Mouse (Mus musculus): ENCODE results near the gene Ezh2. TPM values are rescaled to one million over a fixed set of nuclear protein-coding genes. Genes with fewer than 3 reads are reported as not detected.

Gene Ezh2
- polyA plus RNA-seq, 1 experiment from 2014 or later: 197 TPM

DNA sequence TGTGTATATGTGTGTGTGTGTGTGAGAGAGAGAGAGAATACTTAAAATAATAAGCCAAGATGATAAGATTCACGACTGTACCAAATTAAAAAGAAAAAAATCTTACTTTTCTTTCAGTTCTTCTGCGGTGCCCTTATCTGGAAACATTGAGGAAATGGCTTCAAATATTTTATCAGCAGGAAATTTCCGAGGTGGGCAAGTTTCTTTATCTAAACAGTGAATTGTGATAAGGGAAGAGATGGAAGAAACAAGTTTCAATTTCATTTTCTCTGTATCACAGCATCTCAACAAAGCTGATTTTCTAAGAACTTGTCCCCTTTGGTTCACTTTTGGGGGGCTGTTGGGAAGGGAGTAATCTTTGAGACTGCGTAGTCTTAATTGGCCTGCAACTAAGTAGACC lies 42.9 kb downstream of the Ezh2 start:
- DNase-seq (ENCODE audit: low spot score): no peak

DNA sequence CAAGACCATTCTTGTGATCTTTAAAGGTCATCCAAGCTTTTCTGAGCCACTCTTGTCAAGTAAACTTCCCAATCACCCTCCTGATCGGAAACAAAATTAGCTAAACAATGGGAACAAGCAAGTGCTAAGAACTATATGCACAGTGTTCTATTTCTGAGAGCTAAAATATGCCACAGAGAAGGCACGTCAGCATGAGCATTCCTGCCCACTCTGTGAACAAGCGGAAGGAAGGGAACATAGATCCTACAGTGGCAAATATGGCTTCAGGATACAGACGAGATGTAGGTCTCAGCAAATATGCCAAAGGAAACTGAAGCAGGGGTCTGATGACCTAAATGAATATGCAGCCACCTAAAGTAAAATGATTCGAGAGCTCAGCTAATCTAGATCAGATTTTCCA lies 59.8 kb downstream of the Ezh2 start:
- no peak for DNase-seq (ENCODE audit: low spot score)

DNA sequence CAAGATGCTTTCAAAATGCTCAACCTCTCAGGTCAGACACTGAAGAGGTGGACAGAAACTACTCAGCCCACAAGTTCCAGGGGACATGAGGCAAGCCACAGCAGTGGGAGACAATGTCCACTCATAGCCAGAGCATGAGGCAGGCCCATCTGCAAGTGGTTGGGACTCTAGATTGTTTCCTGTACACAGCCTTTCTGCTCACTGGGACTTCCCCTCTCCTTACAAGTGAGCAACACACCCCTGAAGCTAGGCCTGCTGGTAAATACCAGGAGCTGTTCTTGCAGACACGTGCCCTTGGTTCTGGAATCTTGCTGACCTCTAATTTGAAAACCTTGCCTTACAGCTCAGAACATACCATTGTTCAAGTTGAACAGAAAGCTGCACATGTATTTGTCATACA lies 62.6 kb downstream of the Ezh2 start:
- DNase-seq (ENCODE audit: low spot score): no peak

DNA sequence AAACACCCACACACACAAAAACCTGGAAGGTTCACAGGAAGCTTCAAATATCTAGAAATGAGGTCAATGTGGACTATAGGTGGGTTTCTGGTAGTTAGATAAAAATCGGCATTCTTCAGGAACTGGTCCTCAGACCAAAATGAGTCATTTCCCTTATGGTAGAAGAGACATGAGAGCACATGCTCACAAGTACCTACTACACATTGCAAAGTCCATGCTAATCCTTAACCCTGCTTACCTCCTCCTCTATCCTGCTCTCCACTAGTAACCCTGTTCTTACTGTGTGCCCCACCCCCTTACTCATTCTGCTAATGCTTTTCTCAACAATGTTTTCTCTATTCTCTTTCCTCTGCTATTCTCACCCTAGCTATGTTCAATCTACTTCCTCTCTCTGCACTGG lies 67.5 kb downstream of the Ezh2 start:
- no peak for DNase-seq (ENCODE audit: low spot score)

DNA sequence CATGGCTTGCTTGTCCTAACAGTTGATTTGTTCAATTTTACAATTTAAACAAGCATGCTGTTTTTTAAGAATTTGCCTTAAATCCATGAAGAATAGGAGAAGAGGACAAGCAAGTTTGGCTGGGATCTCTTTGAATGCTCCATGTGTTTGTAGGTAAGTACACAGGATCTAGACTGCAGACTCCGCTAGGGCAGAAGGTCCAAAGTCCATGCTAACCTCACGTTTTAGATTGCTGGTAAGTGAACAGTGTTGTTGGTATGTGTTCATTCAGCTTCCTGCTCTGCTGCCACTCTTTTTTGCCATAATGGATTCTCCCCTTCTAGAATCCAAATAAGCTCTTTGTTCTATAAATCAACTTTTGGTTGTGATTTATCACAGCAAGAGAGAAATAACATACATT lies 68.0 kb downstream of the Ezh2 start:
- no peak for DNase-seq (ENCODE audit: low spot score)

DNA sequence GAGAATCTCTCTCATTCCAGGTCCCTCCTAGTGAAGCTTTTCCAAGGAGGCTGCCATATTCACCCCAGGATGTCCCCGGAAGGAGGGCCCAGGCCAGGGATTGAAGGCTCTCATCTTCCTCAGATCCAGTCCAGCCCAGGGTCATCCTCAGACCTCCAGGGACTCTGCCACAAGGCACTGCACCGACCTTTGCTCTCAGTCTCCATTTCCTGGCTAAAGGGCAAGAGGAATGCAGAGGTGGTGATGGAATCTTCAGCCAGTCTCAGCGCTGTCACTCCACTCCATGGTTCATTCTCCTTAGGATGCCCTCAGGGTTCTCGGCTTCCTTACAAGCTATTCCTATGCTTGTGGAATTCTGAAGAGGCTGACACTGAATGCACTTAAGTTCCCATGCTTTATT lies 68.7 kb downstream of the Ezh2 start:
- no peak for DNase-seq (ENCODE audit: low spot score)

DNA sequence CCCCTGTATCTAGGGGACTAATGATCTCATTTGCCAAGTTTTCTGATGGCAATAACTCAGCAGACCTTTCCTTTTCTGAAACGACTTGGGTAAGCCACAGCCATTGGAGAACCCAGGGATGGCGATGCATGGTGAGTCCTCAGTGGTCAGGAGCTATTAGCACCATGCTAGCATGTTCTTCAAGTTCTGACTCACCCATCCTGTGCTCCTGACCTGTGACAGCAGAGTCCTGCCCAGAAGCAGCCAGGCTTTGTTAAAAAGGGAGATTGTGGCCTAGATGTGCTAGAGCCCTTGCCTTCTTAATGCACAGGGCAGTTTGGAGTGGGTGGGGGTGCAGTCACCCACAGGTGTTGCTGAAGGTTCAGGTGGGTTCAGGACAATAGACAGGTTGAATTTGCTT lies 70.1 kb downstream of the Ezh2 start:
- DNase-seq (ENCODE audit: low spot score): no peak

DNA sequence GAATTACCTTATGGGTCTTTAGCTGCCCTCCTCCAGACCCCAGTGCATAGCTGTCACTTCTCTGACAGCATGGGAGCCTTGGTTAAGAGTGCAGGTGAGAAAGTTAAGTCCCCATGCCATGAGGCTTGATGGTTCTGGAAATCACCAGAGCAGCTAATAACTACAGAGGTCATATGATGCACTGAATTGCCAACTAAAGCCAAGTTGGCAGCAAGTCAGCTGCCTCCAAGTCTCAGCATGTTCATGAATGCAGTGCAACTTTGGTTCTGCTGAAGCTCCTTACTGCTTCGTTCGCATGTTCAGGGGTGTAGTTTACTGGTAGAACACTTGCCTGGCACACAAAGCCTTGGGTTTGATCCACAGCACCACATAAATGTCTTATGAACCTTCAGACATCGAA lies 72.7 kb downstream of the Ezh2 start:
- no peak for DNase-seq (ENCODE audit: low spot score)

DNA sequence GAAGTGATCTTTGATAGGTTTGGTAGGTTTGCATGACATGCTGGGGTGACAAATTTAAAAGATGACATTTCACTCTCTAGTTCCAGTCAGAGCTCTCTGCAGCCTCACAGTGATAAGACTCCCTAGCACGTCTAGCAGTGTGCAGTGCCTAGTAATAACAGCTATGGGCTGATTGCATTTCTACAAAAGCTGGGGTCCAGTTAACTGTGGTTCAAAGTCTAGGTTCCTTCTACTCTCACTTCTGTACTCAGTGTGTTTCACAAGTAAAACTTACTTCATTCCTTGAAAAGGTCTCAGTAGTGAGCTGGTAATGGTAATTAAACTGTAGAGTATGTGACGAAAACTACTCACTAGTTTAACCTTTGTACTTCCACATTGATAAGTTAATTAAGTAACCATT lies 75.1 kb downstream of the Ezh2 start:
- DNase-seq (ENCODE audit: low spot score): no peak

DNA sequence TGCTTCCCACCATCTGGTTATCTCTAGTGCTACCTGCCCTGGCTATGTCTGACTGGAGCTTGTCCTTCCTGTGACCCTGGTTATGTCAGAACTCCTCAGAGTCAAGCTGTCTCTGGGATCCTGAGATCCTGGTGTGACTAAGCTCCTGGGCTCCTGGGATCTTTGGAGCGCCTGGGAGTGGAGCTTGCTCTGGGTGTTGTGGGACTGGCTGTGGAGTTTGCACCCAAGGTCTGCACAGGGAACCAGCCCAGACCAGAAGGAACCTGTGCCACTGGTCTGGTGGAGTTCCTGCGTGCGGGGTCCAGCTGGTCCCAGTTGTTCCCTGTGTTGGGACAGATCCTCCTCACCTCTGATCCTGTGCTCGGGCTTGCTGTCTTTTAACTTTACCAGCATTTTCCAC lies 100.6 kb downstream of the Ezh2 start:
- no peak for DNase-seq (ENCODE audit: low spot score)

DNA sequence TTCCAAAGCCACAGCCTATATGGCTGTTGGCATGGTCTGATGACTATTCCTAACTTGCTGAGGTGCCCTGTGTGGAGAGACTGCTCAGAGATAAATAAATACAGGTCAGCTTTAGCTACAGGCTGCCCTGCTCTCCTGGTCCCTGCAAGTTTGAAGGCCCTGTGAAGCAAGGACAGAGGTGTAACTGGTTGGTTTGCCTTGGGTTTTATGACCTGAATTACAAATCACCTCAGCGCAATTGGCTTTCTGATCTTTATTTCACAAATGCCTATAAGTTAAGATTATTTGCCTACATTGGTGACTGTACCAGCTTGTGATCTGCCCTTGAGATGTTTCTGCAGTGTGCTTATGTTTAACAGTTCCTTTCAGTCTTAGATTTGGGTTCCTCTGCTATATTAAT lies 113.1 kb downstream of the Ezh2 start:
- DNase-seq (ENCODE audit: low spot score): no peak

Other genes with a start within 250 kb of the Ezh2 start
- 78.7 and 84.7 TPM in 2 replicates for gene Cul1, start 141.9 kb downstream of the Ezh2 start, polyA plus RNA-seq (2015; fragmentation: Nextera tagmentation; extraction: Ambion mirVana)
- 92.3 and 121 TPM in 2 replicates for gene Pdia4, start 218.1 kb upstream of the Ezh2 start, polyA plus RNA-seq (2015; fragmentation: Nextera tagmentation; extraction: Ambion mirVana)
- gene Zfp786, start 235.5 kb upstream of the Ezh2 start, polyA plus RNA-seq (2015; fragmentation: Nextera tagmentation; extraction: Ambion mirVana): 1.6 and 2.6 TPM in 2 replicates
- gene Zfp398, start 240.3 kb upstream of the Ezh2 start, polyA plus RNA-seq (2015; fragmentation: Nextera tagmentation; extraction: Ambion mirVana): 8.6 and 11.1 TPM in 2 replicates